Mouse (Mus musculus): ENCODE measurements around the gene Scgb2b17. TPM values are rescaled to one million over a fixed set of nuclear protein-coding genes. Genes with fewer than 3 reads are reported as not detected.
"Not testable (repeated sequence)": the region's sequence is repeated elsewhere in the genome, so short reads cannot be mapped to it uniquely, and the experiment has no call there.

Scgb2b17 gene
- not detected in 2 replicates for total RNA-seq (2014; fragmentation: Nextera tagmentation)
- not detected in 2 replicates for total RNA-seq (2017)

DNA sequence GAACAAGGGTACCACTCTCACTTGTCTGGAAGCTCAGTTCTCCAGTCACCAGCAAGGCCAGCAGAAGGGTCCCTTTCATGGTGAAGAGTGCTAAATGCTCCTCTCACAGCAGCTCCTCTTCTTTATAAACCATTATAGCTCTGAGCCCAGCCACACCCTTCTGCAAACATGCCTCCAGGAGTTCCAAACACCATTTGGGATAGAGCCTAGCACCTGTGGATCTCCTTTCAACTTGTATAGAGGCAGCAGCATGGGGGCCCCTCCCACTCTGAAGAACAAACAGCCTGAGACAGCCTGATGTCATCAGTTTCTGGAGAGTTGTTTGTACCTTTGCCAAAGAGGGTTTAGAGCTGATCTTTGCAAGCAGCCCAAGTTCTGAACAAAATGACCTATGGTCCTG, at the start of gene Scgb2b17:
Scgb2b17 (minus strand) TSS at position 101 of the 400 bp plus-strand sequence.
- ATAC-seq (replicated peaks; ENCODE audit: low FRiP score, low TSS enrichment, poor library complexity, severe bottlenecking): not testable (repeated sequence)

- ATAC-seq (replicated peaks; ENCODE audit: low FRiP score, low TSS enrichment, poor library complexity, severe bottlenecking): not testable (repeated sequence)
Observed at GRCm38 (mm10) chr7:33063149-33063548, 6.8 kb upstream of the Scgb2b17 start, which contains the start of gene Scgb1b17. TSS of gene Scgb1b17 (plus strand) at chr7:33063449.

Other genes starting within 250 kb of the Scgb2b17 start
- gene Scgb2b15, start 226.9 kb downstream of the Scgb2b17 start, total RNA-seq (2014; fragmentation: Nextera tagmentation): not detected in 2 replicates
- gene Scgb2b15, start 226.9 kb downstream of the Scgb2b17 start, total RNA-seq (2017): not detected in 2 replicates
- not detected in 2 replicates for gene Scgb1b15, start 220.0 kb downstream of the Scgb2b17 start, total RNA-seq (2014; fragmentation: Nextera tagmentation)
- not detected in 2 replicates for gene Scgb1b15, start 220.0 kb downstream of the Scgb2b17 start, total RNA-seq (2017)
- gene Scgb1b17, start 6.9 kb upstream of the Scgb2b17 start, total RNA-seq (2014; fragmentation: Nextera tagmentation): not detected in 2 replicates
- gene Scgb1b17, start 6.9 kb upstream of the Scgb2b17 start, total RNA-seq (2017): not detected in 2 replicates
- gene Scgb2b18, start 117.3 kb upstream of the Scgb2b17 start, total RNA-seq (2014; fragmentation: Nextera tagmentation): not detected in 2 replicates
- not detected in 2 replicates for gene Scgb2b18, start 117.3 kb upstream of the Scgb2b17 start, total RNA-seq (2017)
- not detected in 2 replicates for gene Scgb1b18, start 129.0 kb upstream of the Scgb2b17 start, total RNA-seq (2014; fragmentation: Nextera tagmentation)
- gene Scgb1b18, start 129.0 kb upstream of the Scgb2b17 start, total RNA-seq (2017): not detected in 2 replicates
- not detected in 2 replicates for gene Scgb2b19, start 223.8 kb upstream of the Scgb2b17 start, total RNA-seq (2014; fragmentation: Nextera tagmentation)
- gene Scgb2b19, start 223.8 kb upstream of the Scgb2b17 start, total RNA-seq (2017): not detected in 2 replicates
- gene Scgb1b19, start 230.7 kb upstream of the Scgb2b17 start, total RNA-seq (2014; fragmentation: Nextera tagmentation): not detected in 2 replicates
- not detected in 2 replicates for gene Scgb1b19, start 230.7 kb upstream of the Scgb2b17 start, total RNA-seq (2017)